Mouse (Mus musculus) ES-Bruce4 (cell line): ENCODE results near the gene Pde4d. TPM values are rescaled to one million over a fixed set of nuclear protein-coding genes. Genes with fewer than 3 reads are reported as not detected.

Experiments used
- H3K27ac ChIP-seq: 2 replicates; pipeline ENCODE4 v1.5.1; 2012; ENCODE audit warnings: low read length, inconsistent platforms; ENCODE audit not compliant: insufficient read depth
- H3K27me3 ChIP-seq: 2 replicates; pipeline ENCODE4 v1.6.1; 2012; ENCODE audit warnings: mild to moderate bottlenecking, low read length, inconsistent platforms; ENCODE audit not compliant: control insufficient read depth, poor library complexity, insufficient read depth, severe bottlenecking
- H3K36me3 ChIP-seq: 2 replicates; pipeline ENCODE4 v1.6.1; 2012; ENCODE audit warnings: inconsistent platforms, mild to moderate bottlenecking, low read length, moderate library complexity; ENCODE audit not compliant: control insufficient read depth, poor library complexity, insufficient read depth, severe bottlenecking
- H3K4me1 ChIP-seq: one replicate; pipeline ENCODE4 v1.8.1; 2011; ENCODE audit warnings: low read length; ENCODE audit not compliant: control insufficient read depth, insufficient read depth
- H3K4me3 ChIP-seq: 2 replicates; pipeline ENCODE4 v1.5.1; 2011; ENCODE audit warnings: low read depth, mild to moderate bottlenecking, low read length
- H3K9ac ChIP-seq: 2 replicates; pipeline ENCODE4 v1.6.1; 2012; ENCODE audit warnings: low read depth, mild to moderate bottlenecking, inconsistent platforms; ENCODE audit not compliant: poor library complexity, severe bottlenecking
- H3K9me3 ChIP-seq: replicated peaks from 2 replicates; pipeline ENCODE4 v1.6.1; 2012; ENCODE audit warnings: mild to moderate bottlenecking, low read length, inconsistent platforms; ENCODE audit not compliant: control insufficient read depth, poor library complexity, insufficient read depth, severe bottlenecking
- CTCF ChIP-seq: IDR thresholded peaks from one replicate; pipeline ENCODE4 v1.8.1; 2011; ENCODE audit warnings: low read depth, low read length
- EP300 ChIP-seq: IDR thresholded peaks from 2 replicates; pipeline ENCODE4 v1.6.1; 2011; ENCODE audit warnings: low read depth, low read length; ENCODE audit not compliant: insufficient read depth
- POLR2A ChIP-seq: IDR thresholded peaks from one replicate; pipeline ENCODE4 v1.8.1; 2011; ENCODE audit warnings: low read length; ENCODE audit not compliant: insufficient read depth
- polyA plus RNA-seq: library from polyadenylated mRNA; stranded (reverse); fragments of >200 nt; gene quantifications from 2 replicates; pipeline ENCODE4 v1.2.4, GENCODE M21; 2011; ENCODE audit warnings: low read depth; ENCODE audit not compliant: missing spikeins, insufficient read depth, insufficient read length

Pde4d gene
- polyA plus RNA-seq, 1 experiment, result 5.0 TPM

GRCm38 (mm10) chr13:109247061-109247460 is 797.3 kb downstream of the Pde4d start:
- H3K4me1 ChIP-seq, result peaks cover 3% of the 10 kb centered on the region
- H3K9ac ChIP-seq, result no peak overlapping the region
- H3K27me3 ChIP-seq, result no peaks in the 10 kb centered on the region
- no peaks in the 10 kb centered on the region for H3K36me3 ChIP-seq
- no peak overlapping the region for H3K4me3 ChIP-seq
- no peak for TF ChIP-seq POLR2A
- TF ChIP-seq CTCF, result no peak
- TF ChIP-seq EP300, result no peak
- H3K27ac ChIP-seq, result no peak overlapping the region
- no peaks in the 10 kb centered on the region for H3K9me3 ChIP-seq

- TF ChIP-seq CTCF (no peak), EP300 (no peak)
- Histone ChIP-seq H3K27ac (no peak overlapping the region), H3K27me3 (no peaks in the 10 kb centered on the region), H3K36me3 (no peaks in the 10 kb centered on the region), H3K4me1 (peaks cover 3% of the 10 kb centered on the region), H3K9ac (no peak overlapping the region), H3K9me3 (no peaks in the 10 kb centered on the region), H3K4me3 (no peak overlapping the region)
Observed at GRCm38 (mm10) chr13:109249315-109249714, 799.6 kb downstream of the Pde4d start.

GRCm38 (mm10) chr13:109255634-109256033 is 805.9 kb downstream of the Pde4d start:
- no peak for TF ChIP-seq EP300
- TF ChIP-seq POLR2A, result no peak
- no peak for TF ChIP-seq CTCF
- Histone ChIP-seq H3K4me3 (no peak overlapping the region), H3K4me1 (peaks cover 9% of the 10 kb centered on the region), H3K36me3 (no peaks in the 10 kb centered on the region), H3K27ac (no peak overlapping the region), H3K27me3 (no peaks in the 10 kb centered on the region), H3K9ac (no peak overlapping the region), H3K9me3 (no peaks in the 10 kb centered on the region)

- no peaks in the 10 kb centered on the region for H3K36me3 ChIP-seq
- no peaks in the 10 kb centered on the region for H3K9me3 ChIP-seq
- peak overlapping the region; percentile 58 for H3K9ac ChIP-seq
- H3K27me3 ChIP-seq, result no peaks in the 10 kb centered on the region
- H3K4me3 ChIP-seq, result peak overlapping the region; percentile 83
- TF ChIP-seq CTCF (no peak), EP300 (peak; percentile 66; the same call in 1 of the 2 replicates)
- H3K27ac ChIP-seq, result peak overlapping the region; percentile 93
- peaks cover 9% of the 10 kb centered on the region for H3K4me1 ChIP-seq
Observed at GRCm38 (mm10) chr13:109260220-109260795, 810.6 kb downstream of the Pde4d start.

- Histone ChIP-seq H3K4me3 (peak overlapping the region; percentile 83), H3K9ac (peak overlapping the region; percentile 58), H3K9me3 (no peaks in the 10 kb centered on the region), H3K27me3 (no peaks in the 10 kb centered on the region), H3K36me3 (no peaks in the 10 kb centered on the region), H3K27ac (peak overlapping the region; percentile 93), H3K4me1 (peaks cover 9% of the 10 kb centered on the region)
- TF ChIP-seq CTCF, result no peak
- TF ChIP-seq EP300, result no peak
- no peak for TF ChIP-seq POLR2A
Observed at GRCm38 (mm10) chr13:109260796-109261516, 811.2 kb downstream of the Pde4d start.

- no peak for TF ChIP-seq CTCF
- TF ChIP-seq EP300, result no peak
- no peak for TF ChIP-seq POLR2A
- Histone ChIP-seq H3K9ac (no peak overlapping the region), H3K4me1 (peaks cover 5% of the 10 kb centered on the region), H3K9me3 (no peaks in the 10 kb centered on the region), H3K4me3 (no peak overlapping the region), H3K36me3 (no peaks in the 10 kb centered on the region), H3K27me3 (no peaks in the 10 kb centered on the region), H3K27ac (no peak overlapping the region)
Observed at GRCm38 (mm10) chr13:109261642-109262220, 812.0 kb downstream of the Pde4d start.
